Mouse (Mus musculus) ES-Bruce4 (cell line): ENCODE results near the gene Ick.

Experiments used
- CTCF ChIP-seq: IDR thresholded peaks from one replicate; pipeline ENCODE4 v1.8.1; 2011; ENCODE audit warnings: low read depth, low read length
- POLR2A ChIP-seq: IDR thresholded peaks from one replicate; pipeline ENCODE4 v1.8.1; 2011; ENCODE audit warnings: low read length; ENCODE audit not compliant: insufficient read depth

GRCm38 (mm10) chr9:78109656-78110055, 664 bp downstream of the Ick start:
- TF ChIP-seq CTCF: no peak
- TF ChIP-seq POLR2A: no peak
